Mouse (Mus musculus) liver, adult 2 months (tissue): ENCODE measurements around the gene Polr3k.

Source experiments
- CTCF ChIP-seq: fragments of 200-500 bp; IDR thresholded peaks from 2 replicates; pipeline ENCODE4 v1.5.1; 2011; ENCODE audit warnings: low read depth, low read length, control low read depth
- POLR2A ChIP-seq: fragments of 200-500 bp; IDR thresholded peaks from 2 replicates; pipeline ENCODE4 v1.6.1; 2011; ENCODE audit warnings: low read length, control low read depth; ENCODE audit not compliant: insufficient read depth; ENCODE audit errors: extremely low read depth

GRCm38 (mm10) chr2:181829032-181829650 lies 35.0 kb upstream of the Polr3k start:
- TF ChIP-seq CTCF (no peak), POLR2A (no peak)
